Mouse (Mus musculus) spleen, adult 2 months (tissue): ENCODE data around the gene Pramef8. TPM values are rescaled to one million over a fixed set of nuclear protein-coding genes. Genes with fewer than 3 reads are reported as not detected.
"Not testable (repeated sequence)": the region's sequence is repeated elsewhere in the genome, so short reads cannot be mapped to it uniquely, and the experiment has no call there.

ENCODE experiments used
- DNase-seq, 2 experiments: peaks; one replicate each; pipeline versions ENCODE4 v3.0.0 to v3.0.0-alpha.2; 2012 to 2021; ENCODE audit warnings: low spot score in 2 of 2, low read depth in 1 of 2
- H3K27ac ChIP-seq: fragments of 200-500 bp; 2 replicates; pipeline ENCODE4 v1.5.1; 2012; ENCODE audit warnings: low read length, inconsistent platforms; ENCODE audit not compliant: insufficient read depth
- H3K27me3 ChIP-seq: fragments of 200-500 bp; 2 replicates; pipeline ENCODE4 v1.6.1; 2012; ENCODE audit warnings: mild to moderate bottlenecking, moderate library complexity, low read length, inconsistent platforms; ENCODE audit not compliant: control insufficient read depth, insufficient read depth
- H3K36me3 ChIP-seq: fragments of 200-500 bp; 2 replicates; pipeline ENCODE4 v1.6.1; 2012; ENCODE audit warnings: mild to moderate bottlenecking, low read length, inconsistent platforms; ENCODE audit not compliant: control insufficient read depth, insufficient read depth
- H3K4me1 ChIP-seq: fragments of 200-500 bp; 2 replicates; pipeline ENCODE4 v1.6.1; 2011; ENCODE audit warnings: inconsistent platforms; ENCODE audit not compliant: control insufficient read depth, insufficient read depth, insufficient read length
- H3K4me3 ChIP-seq: fragments of 200-500 bp; 2 replicates; pipeline ENCODE4 v1.5.1; 2011; ENCODE audit warnings: mild to moderate bottlenecking, inconsistent platforms; ENCODE audit not compliant: insufficient read depth, insufficient read length; ENCODE audit errors: extremely low read depth
- CTCF ChIP-seq: fragments of 200-500 bp; IDR thresholded peaks from 2 replicates; pipeline ENCODE4 v1.5.1; 2011; ENCODE audit warnings: mild to moderate bottlenecking, inconsistent platforms; ENCODE audit not compliant: insufficient read depth, insufficient read length, insufficient replicate concordance; ENCODE audit errors: extremely low read depth
- POLR2A ChIP-seq: fragments of 200-500 bp; IDR thresholded peaks from 2 replicates; pipeline ENCODE4 v1.6.1; 2011; ENCODE audit warnings: low read depth, low read length, inconsistent platforms
- WGBS: fragments of 180-500 bp; shearing (Covaris S2); methylation state at CpG from one replicate; pipeline ENCODE4 v1.1.7; 2018; 5-methylcytosine and 5-hydroxymethylcytosine counted together
- polyA plus RNA-seq: library from polyadenylated mRNA; depleted of rRNA; stranded (reverse); fragments of >200 nt; gene quantifications from 2 replicates; pipeline ENCODE4 v1.2.3, GENCODE M21; 2012

Gene Pramef8
- polyA plus RNA-seq, 1 experiment, result 4.6 TPM

GRCm38 (mm10) chr4:143383646-143384045 is 28.6 kb upstream of the Pramef8 start:
- no peak for TF ChIP-seq POLR2A
- TF ChIP-seq CTCF, result no peak
- no peak overlapping the region for H3K4me3 ChIP-seq

GRCm38 (mm10) chr4:143388955-143389702 is 23.1 kb upstream of the Pramef8 start:
- 9% methylated on average over 39 of the region's 43 CpGs for WGBS
- TF ChIP-seq POLR2A, result no peak
- no peak for TF ChIP-seq CTCF
- no peak for DNase-seq
- Histone ChIP-seq H3K4me3 (no peak overlapping the region), H3K36me3 (no peaks in the 10 kb centered on the region), H3K4me1 (no peaks in the 10 kb centered on the region; the same call in 1 of the 2 replicates), H3K27ac (no peak overlapping the region), H3K27me3 (0 out of 2 replicates have a peak, but pooled peaks cover 2% of the 10 kb centered on the region)

More at GRCm38 (mm10) chr4:143383646-143384045, 28.6 kb upstream of the Pramef8 start:
- no peaks in the 10 kb centered on the region for H3K27me3 ChIP-seq
- no peak overlapping the region for H3K27ac ChIP-seq
- H3K4me1 ChIP-seq, result no peaks in the 10 kb centered on the region
- WGBS, result 52% methylated on average over 4 of the region's 4 CpGs
- H3K36me3 ChIP-seq, result no peaks in the 10 kb centered on the region
- DNase-seq, result no peak

- TF ChIP-seq CTCF (no peak), POLR2A (no peak)
- Histone ChIP-seq H3K27ac (no peak within 1 kb of the TSS), H3K4me3 (no peak within 1 kb of the TSS), H3K36me3 (no peaks in the 10 kb centered on the region), H3K27me3 (0 out of 2 replicates have a peak, but pooled peaks cover 1% of the 10 kb centered on the region), H3K4me1 (no peaks in the 10 kb centered on the region; the same call in 1 of the 2 replicates)
- no peak for DNase-seq
- WGBS, result 83% methylated on average over 26 of the region's 26 CpGs
Measured at GRCm38 (mm10) chr4:143394181-143394580, 18.0 kb upstream of the Pramef8 start, which contains the start of gene Pramel1. TSS of gene Pramel1 (plus strand) at chr4:143394428.

- peaks cover 4% of the 10 kb centered on the region for H3K36me3 ChIP-seq
- H3K27me3 ChIP-seq, result no peaks in the 10 kb centered on the region
- peak overlapping the region; percentile 84; the same call in 1 of the 2 replicates for H3K4me3 ChIP-seq
- no peak overlapping the region for H3K27ac ChIP-seq
- DNase-seq, result peak in 1 of 2 experiments; percentile 7
- H3K4me1 ChIP-seq, result peaks cover 2% of the 10 kb centered on the region; the same call in 1 of the 2 replicates
- TF ChIP-seq POLR2A (no peak), CTCF (no peak)
- 77% methylated on average over 5 of the region's 5 CpGs for WGBS
Measured at GRCm38 (mm10) chr4:143411566-143412218, 534 bp upstream of the Pramef8 start.

GRCm38 (mm10) chr4:143413621-143414020 is 1.4 kb downstream of the Pramef8 start:
- Histone ChIP-seq H3K36me3 (peaks cover 21% of the 10 kb centered on the region), H3K27me3 (no peaks in the 10 kb centered on the region), H3K4me3 (no peak overlapping the region), H3K27ac (no peak overlapping the region), H3K4me1 (peaks cover 2% of the 10 kb centered on the region; the same call in 1 of the 2 replicates)
- no peak for DNase-seq
- WGBS, result 92% methylated on average over 1 of the region's 1 CpGs
- no peak for TF ChIP-seq POLR2A
- TF ChIP-seq CTCF, result no peak

GRCm38 (mm10) chr4:143414121-143414520 is 1.9 kb downstream of the Pramef8 start:
- Histone ChIP-seq H3K36me3 (peaks cover 26% of the 10 kb centered on the region), H3K4me1 (peaks cover 2% of the 10 kb centered on the region; the same call in 1 of the 2 replicates), H3K27me3 (no peaks in the 10 kb centered on the region), H3K4me3 (no peak overlapping the region), H3K27ac (no peak overlapping the region)
- TF ChIP-seq CTCF (no peak), POLR2A (no peak)
- WGBS, result 92% methylated on average over 3 of the region's 3 CpGs
- DNase-seq, result no peak

GRCm38 (mm10) chr4:143426770-143427169 is 14.5 kb downstream of the Pramef8 start:
- not testable (repeated sequence) for H3K27me3 ChIP-seq, H3K36me3 ChIP-seq, H3K4me1 ChIP-seq, H3K27ac ChIP-seq, DNase-seq, H3K4me3 ChIP-seq
- WGBS, result 82% methylated on average over 5 of the region's 5 CpGs
